Mouse (Mus musculus) pancreas, adult 10 weeks (tissue): ENCODE results near the gene Olfr497. TPM values are rescaled to one million over a fixed set of nuclear protein-coding genes. Genes with fewer than 3 reads are reported as not detected.

Experiments
- polyA plus RNA-seq: library from polyadenylated mRNA; stranded (reverse); fragments of 350-450 nt; fragmentation: Illumina TruSeq; extraction: RNeasy Lipid Tissue Mini Kit (QIAGEN cat#74804); gene quantifications from one replicate; pipeline ENCODE4 v1.2.3, GENCODE M21; 2015; ENCODE audit warnings: low read depth, low replicate concordance; ENCODE audit not compliant: insufficient read depth

Olfr497 gene
- not detected for polyA plus RNA-seq

DNA sequence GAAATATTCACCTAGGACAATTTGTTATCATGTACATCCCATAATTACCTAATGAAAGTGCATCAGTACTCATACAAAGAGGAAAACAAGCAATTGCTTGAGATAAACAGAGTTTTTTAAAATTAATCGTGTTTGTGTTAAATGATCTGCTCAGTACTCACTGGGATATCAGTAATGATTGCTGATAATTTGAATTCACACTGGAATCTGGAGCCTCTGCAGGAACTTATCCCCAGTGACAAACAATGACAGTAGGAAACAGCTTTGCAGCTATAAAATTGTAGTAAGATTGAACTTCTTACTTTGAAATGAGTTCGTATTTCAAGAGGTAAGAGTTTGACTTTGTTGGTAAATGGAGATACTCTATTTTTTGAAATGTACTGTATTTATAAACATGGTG, at the start of gene Olfr497:
Gene Olfr497, plus strand, starts transcription at position 301 of the 400 bp plus-strand sequence.

GRCm38 (mm10) chr7:108392867-108393266, 27.4 kb upstream of the Olfr497 start, which contains the start of gene Olfr495:
Olfr495 (plus strand) TSS chr7:108393167.

GRCm38 (mm10) chr7:108465026-108465425, 44.8 kb downstream of the Olfr497 start, which contains the start of gene Olfr498:
Olfr498 (plus strand) TSS chr7:108465326.

Other genes starting within 250 kb of the Olfr497 start
- not detected for gene Olfr486, start 247.7 kb upstream of the Olfr497 start, polyA plus RNA-seq
- gene Olfr487, start 205.8 kb upstream of the Olfr497 start, polyA plus RNA-seq, result not detected
- gene Olfr488, start 162.1 kb upstream of the Olfr497 start, polyA plus RNA-seq, result not detected
- not detected for gene Olfr490, start 131.5 kb upstream of the Olfr497 start, polyA plus RNA-seq
- gene Olfr491, start 107.0 kb upstream of the Olfr497 start, polyA plus RNA-seq, result not detected
- not detected for gene Olfr492, start 96.7 kb upstream of the Olfr497 start, polyA plus RNA-seq
- not detected for gene Olfr493, start 73.4 kb upstream of the Olfr497 start, polyA plus RNA-seq
- not detected for gene Olfr494, start 55.1 kb upstream of the Olfr497 start, polyA plus RNA-seq
- not detected for gene Olfr495, start 27.3 kb upstream of the Olfr497 start, polyA plus RNA-seq
- gene Olfr498, start 44.9 kb downstream of the Olfr497 start, polyA plus RNA-seq, result not detected
- not detected for gene Olfr502, start 104.6 kb downstream of the Olfr497 start, polyA plus RNA-seq
- not detected for gene Olfr503, start 124.1 kb downstream of the Olfr497 start, polyA plus RNA-seq
- not detected for gene Olfr504, start 145.4 kb downstream of the Olfr497 start, polyA plus RNA-seq
- not detected for gene Olfr506, start 190.4 kb downstream of the Olfr497 start, polyA plus RNA-seq
- not detected for gene Olfr507, start 201.4 kb downstream of the Olfr497 start, polyA plus RNA-seq
- gene Olfr508, start 209.6 kb downstream of the Olfr497 start, polyA plus RNA-seq, result not detected
- gene Olfr509, start 231.5 kb downstream of the Olfr497 start, polyA plus RNA-seq, result not detected
- not detected for gene Olfr510, start 246.0 kb downstream of the Olfr497 start, polyA plus RNA-seq